Mouse (Mus musculus) c-Kit-positive CD71-positive TER-119-negative erythroid progenitor cells, embryonic 14.5 days (primary cell): ENCODE data around the gene Pnpla7.

Experiments
- DNase-seq: peaks from one replicate; pipeline ENCODE4 v3.0.0-alpha.2; 2013; ENCODE audit warnings: low read depth

The Pnpla7 gene

GRCm38 (mm10) chr2:25072398-25072797 is 96.6 kb downstream of the Pnpla7 start:
- DNase-seq = no peak

GRCm38 (mm10) chr2:25075506-25075905 is 99.7 kb downstream of the Pnpla7 start:
- DNase-seq = no peak

- DNase-seq = no peak
Observed at GRCm38 (mm10) chr2:25078967-25079366, 103.1 kb downstream of the Pnpla7 start.

- no peak for DNase-seq
Observed at GRCm38 (mm10) chr2:25080076-25080475, 104.2 kb downstream of the Pnpla7 start, which contains the start of gene Entpd8. Gene Entpd8, plus strand, starts transcription at chr2:25080304.

GRCm38 (mm10) chr2:25083697-25084096 is 107.9 kb downstream of the Pnpla7 start:
- DNase-seq = no peak

GRCm38 (mm10) chr2:25085571-25085970 is 109.7 kb downstream of the Pnpla7 start:
- no peak for DNase-seq

- DNase-seq = no peak
Observed at GRCm38 (mm10) chr2:25087842-25088241, 112.0 kb downstream of the Pnpla7 start.

GRCm38 (mm10) chr2:25088636-25089035 is 112.8 kb downstream of the Pnpla7 start:
- DNase-seq = no peak

- DNase-seq = no peak
Observed at GRCm38 (mm10) chr2:25094785-25095108, 118.9 kb downstream of the Pnpla7 start.

GRCm38 (mm10) chr2:25095109-25095850 is 119.4 kb downstream of the Pnpla7 start, which contains the start of gene Noxa1:
Gene Noxa1, minus strand, starts transcription at chr2:25095149.
- no peak for DNase-seq

GRCm38 (mm10) chr2:25098005-25098615 is 122.3 kb downstream of the Pnpla7 start:
- DNase-seq = no peak

GRCm38 (mm10) chr2:25098956-25099355 is 123.1 kb downstream of the Pnpla7 start:
- DNase-seq = no peak

- no peak for DNase-seq
Observed at GRCm38 (mm10) chr2:25099703-25100102, 123.9 kb downstream of the Pnpla7 start.
